Mouse (Mus musculus) spleen, adult 2 months (tissue): ENCODE measurements at regions not wholly inside any gene's neighbourhood (a gene's known extent, or its start where the extent isn't known, plus 50 kb on each side); places are given as distances from the start of the nearest gene placed in this dataset.

Source experiments
- CTCF ChIP-seq: fragments of 200-500 bp; IDR thresholded peaks from 2 replicates; pipeline ENCODE4 v1.5.1; 2011; ENCODE audit warnings: mild to moderate bottlenecking, inconsistent platforms; ENCODE audit not compliant: insufficient read depth, insufficient read length, insufficient replicate concordance; ENCODE audit errors: extremely low read depth
- POLR2A ChIP-seq: fragments of 200-500 bp; IDR thresholded peaks from 2 replicates; pipeline ENCODE4 v1.6.1; 2011; ENCODE audit warnings: low read depth, low read length, inconsistent platforms

- no peak for TF ChIP-seq CTCF
- no peak for TF ChIP-seq POLR2A
These were observed 230.0 kb upstream of the Sdk2 start for GRCm38 (mm10) chr11:114296816-114297334.
